Mouse (Mus musculus) limb, embryonic 12.5 days (tissue): ENCODE data around the gene Ano3. TPM values are rescaled to one million over a fixed set of nuclear protein-coding genes. Genes with fewer than 3 reads are reported as not detected.
"Not testable (repeated sequence)": the region's sequence is repeated elsewhere in the genome, so short reads cannot be mapped to it uniquely, and the experiment has no call there.

Source experiments
- ATAC-seq: fragments of 200-750 bp; cut with Nextera tagmentation; 2 replicates; pipeline ENCODE4 v1.8.0; 2017; ENCODE audit warnings: low read depth, moderate TSS enrichment; ENCODE audit not compliant: insufficient number of reproducible peaks, insufficient read depth, low FRiP score, low TSS enrichment
- H3K27ac ChIP-seq: fragments of 300-500 bp; sonication (generic); 2 replicates; pipeline ENCODE4 v1.5.1; 2016; ENCODE audit warnings: mild to moderate bottlenecking, moderate library complexity
- H3K27me3 ChIP-seq: fragments of 300-500 bp; sonication (generic); 2 replicates; pipeline ENCODE4 v1.6.1; 2016; ENCODE audit warnings: mild to moderate bottlenecking, moderate library complexity
- H3K36me3 ChIP-seq: fragments of 300-500 bp; sonication (generic); 2 replicates; pipeline ENCODE4 v1.6.1; 2016; ENCODE audit warnings: mild to moderate bottlenecking, moderate library complexity
- H3K4me1 ChIP-seq: fragments of 300-500 bp; sonication (generic); replicated peaks from 2 replicates; pipeline ENCODE4 v1.6.1; 2016
- H3K4me2 ChIP-seq: fragments of 300-500 bp; sonication (generic); 2 replicates; pipeline ENCODE4 v1.6.1; 2016; ENCODE audit warnings: mild to moderate bottlenecking, moderate library complexity
- H3K4me3 ChIP-seq: fragments of 300-500 bp; sonication (generic); replicated peaks from 2 replicates; pipeline ENCODE4 v1.5.1; 2016; ENCODE audit warnings: mild to moderate bottlenecking
- H3K9ac ChIP-seq: fragments of 300-500 bp; sonication (generic); replicated peaks from 2 replicates; pipeline ENCODE4 v1.6.1; 2016; ENCODE audit warnings: mild to moderate bottlenecking, moderate library complexity
- H3K9me3 ChIP-seq: fragments of 300-500 bp; sonication (generic); 2 replicates; pipeline ENCODE4 v1.6.1; 2016; ENCODE audit warnings: mild to moderate bottlenecking, moderate library complexity
- whole genome bisulfite sequencing: fragments of 180-500 bp; shearing (Covaris S2); methylation state at CpG from one replicate; pipeline ENCODE4 v1.1.7; 2016; 5-methylcytosine and 5-hydroxymethylcytosine counted together
- polyA plus RNA-seq: library from polyadenylated mRNA; unstranded; fragments of >200 nt; fragmentation: Nextera tagmentation; extraction: Ambion mirVana; gene quantifications from 2 replicates; pipeline ENCODE4 v1.2.1, GENCODE M21; 2016

The Ano3 gene
- 0.21 and 0.23 TPM in 2 replicates for polyA plus RNA-seq

- ATAC-seq, H3K27ac ChIP-seq, H3K4me1 ChIP-seq, H3K9ac ChIP-seq, H3K9me3 ChIP-seq, H3K27me3 ChIP-seq, H3K36me3 ChIP-seq: not testable (repeated sequence)
- H3K4me2 ChIP-seq = peak within 1 kb of the TSS; percentile 53
- peak within 1 kb of the TSS; percentile 26 for H3K4me3 ChIP-seq
Observed at GRCm38 (mm10) chr2:110950823-110951222, at the start of gene Ano3. TSS of gene Ano3 (minus strand) at chr2:110950923.

DNA sequence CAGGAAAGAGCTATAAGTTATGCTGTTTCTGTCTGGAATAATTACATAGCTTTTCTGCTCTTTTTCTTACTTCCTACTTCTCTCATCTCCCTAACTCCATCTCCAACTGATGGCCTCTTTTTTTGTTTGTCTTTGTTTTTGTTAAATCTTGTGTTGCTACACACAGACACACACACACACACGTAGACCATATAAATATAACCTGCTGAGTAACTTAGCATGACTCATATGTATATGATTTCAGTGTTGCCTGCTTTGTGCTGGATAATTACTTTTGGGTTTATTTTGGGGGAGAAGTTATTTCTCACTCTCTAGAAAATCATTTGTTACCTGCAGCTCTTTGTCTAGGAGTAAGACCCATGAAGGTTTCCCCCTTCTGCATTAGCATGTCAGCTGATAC is 39.3 kb upstream of the Ano3 start:
- 94% methylated on average over 1 of the region's 1 CpGs for WGBS
- H3K4me2 ChIP-seq = no peak overlapping the region
- no peak overlapping the region for H3K27ac ChIP-seq
- no peak for ATAC-seq
- no peak overlapping the region for H3K4me3 ChIP-seq
- H3K36me3 ChIP-seq = no peaks in the 10 kb centered on the region
- H3K9ac ChIP-seq = no peak overlapping the region
- H3K4me1 ChIP-seq = no peaks in the 10 kb centered on the region
- no peaks in the 10 kb centered on the region for H3K27me3 ChIP-seq
- H3K9me3 ChIP-seq = no peaks in the 10 kb centered on the region

GRCm38 (mm10) chr2:110989539-110989938 is 38.8 kb upstream of the Ano3 start:
- H3K36me3 ChIP-seq = no peaks in the 10 kb centered on the region
- ATAC-seq = no peak
- H3K27ac ChIP-seq = no peak overlapping the region
- no peak overlapping the region for H3K9ac ChIP-seq
- no peak overlapping the region for H3K4me3 ChIP-seq
- H3K4me1 ChIP-seq = no peaks in the 10 kb centered on the region
- no peaks in the 10 kb centered on the region for H3K9me3 ChIP-seq
- no peaks in the 10 kb centered on the region for H3K27me3 ChIP-seq
- no peak overlapping the region for H3K4me2 ChIP-seq
- WGBS = 71% methylated on average over 4 of the region's 4 CpGs

DNA sequence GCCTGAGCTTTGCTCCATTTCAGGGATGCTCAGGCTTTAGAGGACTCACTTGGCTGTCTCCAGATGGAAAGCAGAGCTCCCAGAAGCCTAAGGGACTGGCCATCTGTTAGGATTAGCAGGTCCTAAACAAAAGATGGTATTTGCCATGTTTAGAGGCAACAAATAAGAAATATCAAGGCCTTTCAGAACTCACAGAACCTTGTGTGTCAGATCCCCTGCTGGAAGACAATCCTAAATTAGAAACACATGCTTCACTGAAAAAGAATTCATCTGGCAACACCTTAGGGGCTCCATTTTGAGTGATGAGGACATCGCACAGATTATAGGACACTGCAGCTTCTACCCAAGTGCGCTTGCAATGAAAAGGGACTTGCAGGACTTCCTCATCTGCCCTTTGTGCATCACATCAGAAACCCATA is 35.1 kb upstream of the Ano3 start:
- WGBS = 89% methylated on average over 2 of the region's 2 CpGs
- H3K4me2 ChIP-seq = no peak overlapping the region
- no peak for ATAC-seq
- H3K27me3 ChIP-seq = no peaks in the 10 kb centered on the region
- H3K36me3 ChIP-seq = no peaks in the 10 kb centered on the region
- no peak overlapping the region for H3K9ac ChIP-seq
- H3K9me3 ChIP-seq = no peaks in the 10 kb centered on the region
- H3K4me3 ChIP-seq = no peak overlapping the region
- no peaks in the 10 kb centered on the region for H3K4me1 ChIP-seq
- no peak overlapping the region for H3K27ac ChIP-seq

DNA sequence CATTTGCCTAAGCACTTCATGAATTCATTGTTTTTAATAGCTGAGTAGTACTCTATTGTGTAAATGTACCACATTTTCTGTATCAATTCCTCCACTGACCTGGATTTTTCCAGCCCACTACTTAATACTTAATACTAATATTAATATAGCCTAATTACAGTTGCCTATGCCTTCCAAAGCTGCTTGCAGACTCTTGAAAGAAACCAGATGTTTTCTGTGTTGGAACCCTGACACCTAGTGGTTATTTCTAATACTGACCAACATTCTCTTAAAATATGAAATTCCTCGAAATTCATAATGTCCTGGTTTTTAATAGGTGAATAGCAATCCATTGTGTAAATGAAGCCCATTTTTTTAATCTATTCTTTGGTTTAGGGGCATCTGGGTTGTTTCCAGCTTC is 31.0 kb upstream of the Ano3 start:
- ATAC-seq = no peak
- Histone ChIP-seq H3K4me1 (no peaks in the 10 kb centered on the region), H3K9me3 (no peaks in the 10 kb centered on the region), H3K4me3 (no peak overlapping the region), H3K36me3 (no peaks in the 10 kb centered on the region), H3K9ac (no peak overlapping the region), H3K4me2 (no peak overlapping the region), H3K27ac (no peak overlapping the region), H3K27me3 (no peaks in the 10 kb centered on the region)
- 34% methylated on average over 1 of the region's 1 CpGs for WGBS

- H3K4me3 ChIP-seq = no peak overlapping the region
- no peak overlapping the region for H3K27ac ChIP-seq
- H3K9me3 ChIP-seq = no peaks in the 10 kb centered on the region
- no peak for ATAC-seq
- no peak overlapping the region for H3K9ac ChIP-seq
- H3K27me3 ChIP-seq = no peaks in the 10 kb centered on the region
- H3K36me3 ChIP-seq = no peaks in the 10 kb centered on the region
- no peak overlapping the region for H3K4me2 ChIP-seq
- WGBS = 72% methylated on average over 2 of the region's 2 CpGs
- H3K4me1 ChIP-seq = no peaks in the 10 kb centered on the region
Observed at GRCm38 (mm10) chr2:110979610-110980009, 28.9 kb upstream of the Ano3 start.

GRCm38 (mm10) chr2:110976871-110977270 is 26.1 kb upstream of the Ano3 start:
- 80% methylated on average over 2 of the region's 2 CpGs for WGBS

DNA sequence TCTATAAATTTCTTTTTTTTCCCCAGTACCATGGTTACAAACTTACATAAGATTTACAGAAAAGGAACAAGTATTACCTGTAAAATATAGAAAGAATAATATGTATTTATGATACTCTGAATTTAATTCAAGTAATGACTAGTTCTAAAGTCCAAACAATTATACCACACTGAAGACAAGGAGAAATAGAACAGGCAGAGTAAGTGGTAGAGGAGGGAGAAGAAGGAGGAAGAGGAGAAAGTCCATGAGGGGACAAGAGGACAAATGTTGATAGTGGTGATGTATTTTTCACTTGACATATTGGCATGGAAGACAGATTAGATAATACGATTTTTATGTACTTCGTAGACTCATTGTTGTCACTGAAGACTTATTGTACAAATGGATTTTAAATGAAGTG is 19.4 kb upstream of the Ano3 start:
- Histone ChIP-seq H3K27me3 (no peaks in the 10 kb centered on the region), H3K4me2 (no peak overlapping the region), H3K36me3 (no peaks in the 10 kb centered on the region), H3K4me3 (no peak overlapping the region), H3K4me1 (no peaks in the 10 kb centered on the region), H3K9me3 (no peaks in the 10 kb centered on the region), H3K27ac (no peak overlapping the region), H3K9ac (no peak overlapping the region)
- no peak for ATAC-seq
- WGBS = 95% methylated on average over 2 of the region's 2 CpGs

More at GRCm38 (mm10) chr2:110976871-110977270, 26.1 kb upstream of the Ano3 start:
- no peak overlapping the region for H3K27ac ChIP-seq
- H3K4me2 ChIP-seq = no peak overlapping the region
- H3K27me3 ChIP-seq = no peaks in the 10 kb centered on the region
- no peaks in the 10 kb centered on the region for H3K4me1 ChIP-seq
- H3K9me3 ChIP-seq = no peaks in the 10 kb centered on the region
- no peak overlapping the region for H3K4me3 ChIP-seq
- H3K36me3 ChIP-seq = no peaks in the 10 kb centered on the region
- H3K9ac ChIP-seq = no peak overlapping the region
- no peak for ATAC-seq

- H3K27ac ChIP-seq = no peak overlapping the region
- 89% methylated on average over 3 of the region's 3 CpGs for WGBS
- ATAC-seq = no peak
Observed at GRCm38 (mm10) chr2:110965398-110965797, 14.7 kb upstream of the Ano3 start.

GRCm38 (mm10) chr2:110950432-110950803 is 305 bp downstream of the Ano3 start:
- H3K9ac ChIP-seq = no peak overlapping the region
- WGBS = 59% methylated on average over 3 of the region's 3 CpGs
- peak overlapping the region; percentile 26; the same call in 1 of the 2 replicates for H3K4me3 ChIP-seq
- no peak for ATAC-seq
- H3K27me3 ChIP-seq = no peaks in the 10 kb centered on the region
- H3K9me3 ChIP-seq = no peaks in the 10 kb centered on the region
- H3K4me2 ChIP-seq = peak overlapping the region; percentile 53
- no peak overlapping the region for H3K27ac ChIP-seq
- H3K4me1 ChIP-seq = peaks cover 3% of the 10 kb centered on the region; the same call in 1 of the 2 replicates
- H3K36me3 ChIP-seq = no peaks in the 10 kb centered on the region

More at GRCm38 (mm10) chr2:110965398-110965797, 14.7 kb upstream of the Ano3 start:
- H3K36me3 ChIP-seq = no peaks in the 10 kb centered on the region
- no peak overlapping the region for H3K4me2 ChIP-seq
- no peaks in the 10 kb centered on the region for H3K27me3 ChIP-seq
- no peaks in the 10 kb centered on the region for H3K4me1 ChIP-seq
- H3K9me3 ChIP-seq = no peaks in the 10 kb centered on the region
- H3K9ac ChIP-seq = no peak overlapping the region
- no peak overlapping the region for H3K4me3 ChIP-seq

- Histone ChIP-seq H3K27me3 (no peaks in the 10 kb centered on the region), H3K27ac (no peak overlapping the region), H3K36me3 (no peaks in the 10 kb centered on the region), H3K4me3 (peak overlapping the region; percentile 26), H3K9me3 (no peaks in the 10 kb centered on the region), H3K4me2 (peak overlapping the region; percentile 53), H3K4me1 (peaks cover 3% of the 10 kb centered on the region; the same call in 1 of the 2 replicates), H3K9ac (no peak overlapping the region)
- 16% methylated on average over 20 of the region's 20 CpGs for WGBS
- peak; percentile 83 for ATAC-seq
Observed at GRCm38 (mm10) chr2:110949679-110950431, 868 bp downstream of the Ano3 start.

GRCm38 (mm10) chr2:110945171-110945570 is 5.6 kb downstream of the Ano3 start:
- no peak for ATAC-seq
- Histone ChIP-seq H3K36me3 (no peaks in the 10 kb centered on the region), H3K4me3 (no peak overlapping the region), H3K27ac (no peak overlapping the region), H3K27me3 (no peaks in the 10 kb centered on the region), H3K9me3 (no peaks in the 10 kb centered on the region), H3K9ac (no peak overlapping the region), H3K4me2 (no peak overlapping the region), H3K4me1 (peaks cover 1% of the 10 kb centered on the region; the same call in 1 of the 2 replicates)
- WGBS = 52% methylated on average over 1 of the region's 1 CpGs
